Mouse (Mus musculus) spleen, adult 2 months (tissue): ENCODE data around the gene Olfr980.

Source experiments
- CTCF ChIP-seq: fragments of 200-500 bp; IDR thresholded peaks from 2 replicates; pipeline ENCODE4 v1.5.1; 2011; ENCODE audit warnings: mild to moderate bottlenecking, inconsistent platforms; ENCODE audit not compliant: insufficient read depth, insufficient read length, insufficient replicate concordance; ENCODE audit errors: extremely low read depth
- POLR2A ChIP-seq: fragments of 200-500 bp; IDR thresholded peaks from 2 replicates; pipeline ENCODE4 v1.6.1; 2011; ENCODE audit warnings: low read depth, low read length, inconsistent platforms

- TF ChIP-seq CTCF (no peak), POLR2A (no peak)
Observed at GRCm38 (mm10) chr9:40003365-40003764, 6.0 kb downstream of the Olfr980 start, which contains the start of gene Olfr979.
